Mouse (Mus musculus): ENCODE measurements around the gene Vps54. TPM values are rescaled to one million over a fixed set of nuclear protein-coding genes. Genes with fewer than 3 reads are reported as not detected.
"Not testable (repeated sequence)": the region's sequence is repeated elsewhere in the genome, so short reads cannot be mapped to it uniquely, and the experiment has no call there.

The Vps54 gene
- 10 to 100 TPM; 28.2 to 30.8 TPM for total RNA-seq (2021)
- long read RNA-seq, experiment 1, full-length matches to known transcripts: 32 of 44 reads
- long read RNA-seq, experiment 1, partial matches to known transcripts: 2 of 44 reads
- long read RNA-seq, experiment 1, other reads (novel, unspliced or antisense): 10 of 44 reads
- long read RNA-seq, experiment 2, full-length matches to known transcripts: 14 of 22 reads
- long read RNA-seq, experiment 2, partial matches to known transcripts: 4 of 22 reads
- long read RNA-seq, experiment 2, other reads (novel, unspliced or antisense): 4 of 22 reads

DNA sequence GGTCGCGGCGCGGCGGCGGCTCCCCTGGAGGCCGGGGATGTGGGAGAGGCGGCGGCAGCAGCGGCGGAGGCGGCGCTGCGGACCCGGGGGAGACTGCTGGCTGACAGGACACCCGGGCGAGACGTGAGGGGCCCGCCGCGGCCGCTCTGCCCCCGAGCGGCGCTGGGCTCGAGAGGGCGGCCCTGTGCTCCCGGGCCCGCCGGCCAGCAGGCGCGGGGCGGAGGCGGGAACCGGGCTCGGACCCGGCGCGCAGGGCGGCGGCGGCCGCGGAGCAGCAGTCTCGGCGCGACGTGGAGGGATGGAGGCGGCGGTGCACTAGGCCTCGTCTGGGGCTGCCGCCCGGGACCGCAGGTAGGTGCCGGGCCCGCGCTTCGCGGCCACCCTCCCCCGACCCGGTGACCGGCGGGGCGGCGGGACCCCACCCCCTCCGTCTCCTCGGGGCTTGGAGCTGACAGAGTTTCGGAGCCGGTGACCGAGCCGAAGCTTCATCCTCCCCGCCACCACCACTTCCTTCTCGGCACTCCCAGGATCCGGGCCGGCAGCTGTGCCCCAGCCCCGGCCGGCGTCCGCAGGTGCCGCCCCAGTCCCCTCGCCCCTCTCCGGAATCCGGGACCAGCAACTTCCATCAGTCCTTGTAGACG lies at the start of gene Vps54:
TSS of gene Vps54 (plus strand) at position 261 of the 641 bp plus-strand sequence.
- DNase-seq (ENCODE audit: low spot score in 2 of 2): peak; percentile 24 to 51

DNA sequence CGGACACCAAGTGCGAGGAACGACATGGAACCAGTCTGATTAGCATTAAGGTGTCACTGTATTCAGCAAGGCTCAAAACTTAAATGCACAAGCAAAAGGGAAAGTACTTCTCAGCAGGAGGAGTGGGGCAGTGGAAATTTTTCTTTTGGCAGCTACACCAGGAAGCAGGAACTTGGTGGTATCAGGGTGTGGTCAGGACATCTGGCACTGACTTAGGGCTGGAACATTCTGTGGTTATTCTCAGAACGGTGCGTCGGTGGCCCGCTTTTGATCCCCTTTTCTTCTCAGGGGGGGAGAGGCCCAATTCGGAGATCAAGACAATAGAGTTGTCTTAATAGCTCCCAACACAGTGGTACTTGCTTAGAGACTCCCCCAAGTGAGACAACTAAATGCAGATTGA lies 47.3 kb upstream of the Vps54 start:
- not testable (repeated sequence) for DNase-seq (ENCODE audit: low spot score in 2 of 2)

DNA sequence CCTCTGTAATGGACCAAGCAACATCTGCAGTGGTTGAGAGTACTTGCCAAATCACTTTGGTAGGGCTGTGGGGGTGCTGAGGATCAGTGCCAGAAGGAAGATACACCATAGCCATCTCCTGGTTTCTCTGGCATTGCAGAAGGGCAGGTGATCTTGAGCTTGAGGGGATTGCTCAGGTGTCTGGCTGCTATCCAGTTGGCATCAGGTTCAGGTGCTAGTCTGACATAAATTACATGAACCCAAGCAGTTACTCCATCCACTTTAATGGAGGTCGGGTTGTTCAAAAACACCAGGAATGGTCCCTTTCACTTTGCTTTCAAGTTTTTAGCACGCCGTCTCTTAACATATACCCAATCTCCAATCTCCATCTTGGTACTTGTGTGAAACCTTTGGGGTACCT lies 44.2 kb upstream of the Vps54 start:
- DNase-seq (ENCODE audit: low spot score in 2 of 2): no peak

DNA sequence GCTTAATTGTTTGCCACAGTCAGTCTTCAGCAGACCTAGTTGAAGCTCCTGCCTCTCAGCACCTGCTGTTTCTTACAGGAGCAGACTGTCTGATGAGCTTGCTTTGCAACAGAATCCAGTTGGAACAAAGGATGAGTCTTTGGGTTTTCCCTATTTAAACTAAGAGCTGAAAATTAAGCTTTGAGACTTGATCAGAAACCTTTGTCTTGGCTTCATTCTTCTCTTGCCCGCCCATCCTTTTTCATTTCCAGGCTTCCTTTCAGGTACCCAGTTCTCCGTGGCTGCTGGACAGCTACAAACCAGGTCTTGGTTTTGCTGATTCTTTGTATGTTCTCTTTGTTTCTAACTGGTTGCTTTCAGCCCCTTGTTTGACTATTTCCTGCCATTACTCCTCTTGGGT lies 30.0 kb upstream of the Vps54 start:
- DNase-seq (ENCODE audit: low spot score in 2 of 2): no peak

DNA sequence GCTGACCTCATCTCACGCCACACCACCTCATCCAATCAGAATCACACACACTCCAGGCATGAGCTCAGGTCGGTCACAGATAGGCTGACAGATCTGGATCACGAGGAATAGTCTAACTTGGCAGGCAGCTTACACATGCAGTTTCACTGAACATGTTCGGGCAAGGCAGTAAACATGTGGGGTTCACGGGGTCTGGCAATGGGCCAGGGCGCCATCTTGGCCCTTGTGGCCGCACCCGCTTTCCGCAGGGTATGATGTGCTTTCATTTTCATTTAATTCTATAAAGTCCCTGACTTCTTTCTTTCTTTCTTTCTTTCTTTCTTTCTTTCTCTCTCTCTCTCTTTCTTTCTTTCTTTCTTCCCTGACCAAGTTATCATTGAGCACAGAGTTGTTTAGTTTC lies 29.4 kb upstream of the Vps54 start:
- not testable (repeated sequence) for DNase-seq (ENCODE audit: low spot score in 2 of 2)

DNA sequence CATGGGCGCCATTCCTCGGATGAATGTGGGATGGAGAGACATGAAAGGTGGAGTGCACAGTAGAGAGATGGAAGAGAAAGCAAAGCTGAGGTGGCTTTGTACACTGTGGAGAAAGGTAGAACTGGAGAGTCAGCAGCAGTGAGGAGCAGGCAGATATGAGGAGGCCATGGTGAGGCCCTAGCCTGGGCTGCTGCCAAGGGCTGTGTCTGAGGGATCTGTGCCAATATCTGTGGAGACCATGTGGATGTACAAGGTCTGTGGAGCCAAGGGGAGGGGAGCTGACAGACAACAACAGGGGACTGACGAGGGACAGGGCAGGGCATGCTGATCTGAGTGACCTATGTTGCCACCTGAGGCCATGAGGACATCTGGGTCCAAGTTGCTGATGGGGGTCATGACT lies 21.7 kb upstream of the Vps54 start:
- no peak for DNase-seq (ENCODE audit: low spot score in 2 of 2)

DNA sequence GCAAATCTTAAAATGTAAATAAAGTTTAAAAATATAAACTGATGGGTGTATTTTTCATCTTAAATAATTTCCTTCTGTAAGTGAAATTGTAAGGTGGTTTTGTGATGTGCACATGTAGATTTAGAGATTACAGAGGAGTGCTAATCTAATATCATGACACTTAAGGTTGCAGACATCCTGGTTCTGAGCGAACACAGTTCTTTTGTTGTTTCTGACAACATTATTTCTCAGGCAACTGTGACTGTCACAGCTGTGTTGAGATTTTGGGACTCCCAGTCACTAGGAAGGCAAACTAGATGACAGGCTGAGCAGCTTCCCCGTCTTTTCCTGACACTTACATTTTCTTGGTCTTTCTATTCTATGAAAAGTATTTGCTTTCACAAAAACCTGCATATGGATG lies 19.8 kb upstream of the Vps54 start:
- DNase-seq (ENCODE audit: low spot score in 2 of 2): no peak

DNA sequence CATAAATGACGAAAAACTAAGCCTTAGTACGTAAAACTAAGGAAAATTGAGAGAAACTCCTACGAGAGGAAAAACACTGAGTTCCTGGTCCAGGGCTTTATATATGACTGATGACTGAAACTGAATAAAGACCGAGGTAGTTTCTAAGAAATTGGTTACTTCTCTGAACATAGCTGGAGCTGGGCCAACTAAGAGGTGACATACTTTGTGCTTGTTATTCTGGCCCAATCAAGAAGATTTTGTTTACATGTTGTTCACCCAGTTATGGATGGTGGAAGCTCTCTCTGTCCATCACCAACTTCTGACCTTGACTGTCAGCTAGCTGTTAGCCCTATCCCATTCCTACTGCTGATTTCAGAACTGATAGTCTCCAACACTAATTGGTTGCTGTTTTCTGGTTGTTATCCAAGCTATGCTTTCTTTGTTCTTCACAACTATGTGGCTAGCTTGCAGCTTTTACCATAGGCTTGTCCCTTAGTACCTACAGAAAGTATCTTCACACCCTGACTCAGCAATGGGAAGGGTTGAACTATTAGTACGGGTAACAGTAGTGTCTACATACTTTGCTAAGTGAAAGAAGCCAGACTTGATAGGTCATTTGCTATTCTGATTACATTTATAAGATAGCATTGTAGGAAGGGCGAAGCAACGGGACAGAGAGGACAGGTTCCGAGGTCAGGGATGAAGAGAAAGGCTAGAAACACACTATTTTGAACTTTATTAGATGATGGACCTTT lies 19.1 kb upstream of the Vps54 start:
- DNase-seq (ENCODE audit: low spot score in 2 of 2): no peak

DNA sequence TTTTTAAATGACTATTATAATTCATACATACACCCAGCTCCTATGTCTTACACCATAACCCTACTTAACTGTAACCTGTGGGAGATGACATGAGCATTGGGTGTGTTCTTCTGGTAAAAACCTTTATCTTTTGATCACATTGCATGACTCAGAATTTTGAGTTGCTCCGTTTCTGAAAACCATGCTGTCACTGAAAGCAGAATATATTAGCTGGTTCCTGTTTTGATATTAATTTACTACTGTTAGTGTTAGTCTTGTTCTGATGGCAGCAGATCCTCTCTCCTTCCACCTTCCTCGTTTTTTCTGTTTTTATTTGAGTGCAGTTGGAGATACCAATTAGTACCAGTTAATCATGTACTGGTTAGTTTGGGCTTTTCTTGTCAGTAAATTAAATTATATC lies 18.3 kb upstream of the Vps54 start:
- DNase-seq (ENCODE audit: low spot score in 2 of 2): no peak

DNA sequence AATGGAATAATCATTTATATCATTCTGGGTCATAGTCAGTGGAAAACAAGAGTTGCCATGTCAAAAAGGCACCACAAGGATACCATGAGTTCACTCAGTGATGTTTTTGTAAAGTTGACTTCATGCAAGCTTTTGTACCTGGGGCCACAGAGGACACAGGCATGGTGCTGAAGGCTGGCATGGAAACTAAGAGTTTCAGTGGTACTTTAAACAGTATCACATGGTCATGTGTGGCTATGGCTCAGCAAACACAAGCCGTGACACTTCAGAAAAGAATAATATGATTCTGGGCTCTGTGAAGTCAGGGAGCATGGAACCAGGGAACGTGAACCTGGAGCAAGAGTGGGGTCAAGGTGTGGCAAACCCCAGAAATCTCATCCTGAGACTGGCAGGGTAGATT lies 17.7 kb upstream of the Vps54 start:
- no peak for DNase-seq (ENCODE audit: low spot score in 2 of 2)

DNA sequence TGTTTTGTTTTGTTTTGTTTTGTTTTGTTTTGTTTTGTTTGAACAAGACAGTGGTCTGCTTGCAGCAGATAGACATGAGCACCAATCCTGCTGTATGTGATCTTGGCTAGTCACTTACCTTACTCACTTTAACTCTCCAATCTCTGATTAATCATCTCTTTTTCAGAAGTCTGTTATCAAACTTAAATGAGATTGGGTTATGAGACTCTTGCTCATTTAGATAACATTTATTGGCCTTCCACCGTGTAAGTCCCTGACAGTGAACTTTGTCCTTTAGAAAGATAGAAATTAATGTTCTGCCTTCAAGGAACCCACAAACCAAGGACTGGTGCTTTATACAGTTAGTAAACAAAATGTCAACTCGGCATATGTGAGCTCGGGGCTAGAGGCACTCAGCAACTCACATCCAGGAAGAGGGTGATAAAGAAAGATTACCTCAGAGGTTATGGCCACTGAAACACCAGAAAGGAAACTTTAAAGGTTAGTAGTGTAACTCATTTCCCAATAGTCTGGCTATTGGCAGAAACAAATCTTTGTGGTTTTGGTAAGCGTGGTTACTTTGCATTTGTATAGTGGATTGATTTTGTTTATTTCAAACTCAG lies 16.4 kb upstream of the Vps54 start:
- DNase-seq (ENCODE audit: low spot score in 2 of 2): no peak

DNA sequence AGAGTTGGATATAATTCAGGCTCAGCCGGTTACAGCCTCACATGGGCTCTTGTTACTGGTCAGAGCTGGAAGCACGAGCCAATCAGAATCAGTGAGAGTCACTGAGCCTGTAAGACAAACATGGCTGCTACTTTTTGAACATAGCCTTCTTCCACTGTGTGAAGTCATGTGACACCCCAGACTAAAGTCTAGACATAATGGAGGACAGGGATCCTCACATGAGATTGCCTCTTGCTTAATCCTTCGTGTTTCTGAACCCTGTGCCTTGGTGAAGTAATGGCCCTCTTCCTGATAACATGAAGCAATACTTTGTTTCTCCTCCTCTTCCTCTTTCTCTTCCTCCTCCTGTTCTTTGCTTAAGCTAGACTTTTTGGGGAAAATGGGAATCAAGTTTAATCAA lies 15.5 kb upstream of the Vps54 start:
- DNase-seq (ENCODE audit: low spot score in 2 of 2): no peak

DNA sequence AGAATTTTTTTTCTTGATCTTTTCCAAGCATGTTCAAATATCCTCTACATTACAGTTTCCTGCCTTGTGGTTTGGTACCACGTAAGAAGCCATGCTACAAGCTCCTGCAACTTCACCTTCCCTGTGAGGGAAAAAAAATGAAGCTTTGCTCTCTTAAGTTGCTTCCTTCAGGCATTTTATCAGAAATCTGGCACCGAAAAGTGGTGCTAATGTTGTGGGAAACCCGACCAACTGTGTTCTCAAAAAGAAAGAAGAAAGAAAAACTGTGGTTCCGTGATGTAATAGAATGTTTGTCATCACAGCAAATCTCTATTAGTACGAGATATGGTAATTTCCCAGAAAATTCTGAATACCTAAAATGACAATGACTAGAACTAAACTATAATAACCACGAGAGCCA lies 15.0 kb upstream of the Vps54 start:
- no peak for DNase-seq (ENCODE audit: low spot score in 2 of 2)

DNA sequence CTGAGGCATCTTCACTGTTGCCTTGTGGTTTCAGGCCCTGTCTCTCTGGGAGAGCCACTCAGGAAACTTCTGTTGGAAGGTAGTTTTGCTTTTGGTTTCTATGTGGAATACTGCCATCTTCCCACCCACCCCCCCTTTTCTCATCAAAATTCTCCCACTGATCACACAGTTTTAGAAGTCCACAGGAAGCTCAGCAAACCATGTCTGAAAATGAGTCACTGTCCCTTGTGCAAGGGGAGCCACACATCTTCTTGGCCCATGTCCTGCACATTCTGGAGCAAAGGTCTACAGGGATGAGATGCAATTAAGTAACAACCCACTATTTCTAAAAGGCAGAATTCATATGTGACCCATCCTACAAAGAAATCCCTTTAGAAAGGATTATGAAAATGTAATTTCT lies 14.6 kb upstream of the Vps54 start:
- DNase-seq (ENCODE audit: low spot score in 2 of 2): no peak

DNA sequence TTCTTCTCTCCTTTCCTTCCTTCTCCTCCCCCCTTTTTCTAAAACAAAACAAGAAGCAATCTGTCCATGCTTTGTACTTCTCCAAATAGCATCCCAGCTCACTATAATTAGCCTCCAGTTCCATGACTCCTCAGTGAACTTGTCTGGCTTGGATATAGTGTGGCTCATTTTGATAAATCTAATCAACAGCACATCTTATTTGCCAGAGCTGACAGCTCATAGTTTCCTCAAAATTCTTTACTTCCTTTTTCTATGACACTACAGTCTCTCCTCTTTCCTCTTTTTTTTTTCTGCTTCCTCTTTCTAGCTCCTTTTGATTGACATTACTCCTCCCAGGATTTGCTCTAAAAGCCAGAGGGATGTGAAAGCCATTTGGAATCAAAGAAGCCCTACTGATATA lies 14.1 kb upstream of the Vps54 start:
- DNase-seq (ENCODE audit: low spot score in 2 of 2): no peak

DNA sequence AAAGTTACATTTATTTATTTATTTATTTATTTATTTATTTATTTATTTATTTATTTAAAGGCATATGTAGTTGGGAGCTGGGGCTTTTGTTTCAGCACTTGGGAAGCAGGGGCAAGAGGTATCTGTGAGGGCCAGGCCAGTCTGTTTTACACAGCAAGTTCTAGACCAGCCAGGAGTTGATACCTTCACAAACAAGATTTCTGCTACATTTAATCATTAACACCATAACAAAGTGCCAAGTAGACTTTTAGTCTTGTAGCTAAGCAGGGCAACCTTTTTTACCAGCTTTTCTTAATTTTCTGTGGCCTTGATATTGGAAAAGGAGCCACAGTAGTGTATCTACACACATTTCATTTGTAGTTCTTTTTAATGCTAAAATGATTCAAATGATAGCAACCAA lies 3.7 kb upstream of the Vps54 start:
- DNase-seq (ENCODE audit: low spot score in 2 of 2): no peak

DNA sequence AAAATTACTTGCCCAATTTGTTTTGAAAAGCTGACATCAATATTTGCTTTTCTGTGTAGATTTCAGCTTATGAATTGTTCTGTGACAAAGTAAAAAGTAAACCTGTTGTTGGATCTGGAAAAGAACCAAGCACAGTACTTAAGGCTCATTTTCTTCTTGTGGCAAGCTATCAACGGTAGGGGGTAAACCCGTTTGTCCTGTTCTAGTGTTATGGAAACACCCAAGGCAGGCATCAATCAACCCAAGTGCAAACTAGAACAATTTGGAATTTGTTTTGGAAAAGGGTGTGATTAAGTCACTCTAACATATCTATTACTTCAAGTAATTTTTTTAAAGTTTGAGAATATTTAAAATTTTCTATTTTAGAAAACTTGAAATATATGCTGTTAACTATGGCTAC lies 3.3 kb upstream of the Vps54 start:
- DNase-seq (ENCODE audit: low spot score in 2 of 2): no peak

DNA sequence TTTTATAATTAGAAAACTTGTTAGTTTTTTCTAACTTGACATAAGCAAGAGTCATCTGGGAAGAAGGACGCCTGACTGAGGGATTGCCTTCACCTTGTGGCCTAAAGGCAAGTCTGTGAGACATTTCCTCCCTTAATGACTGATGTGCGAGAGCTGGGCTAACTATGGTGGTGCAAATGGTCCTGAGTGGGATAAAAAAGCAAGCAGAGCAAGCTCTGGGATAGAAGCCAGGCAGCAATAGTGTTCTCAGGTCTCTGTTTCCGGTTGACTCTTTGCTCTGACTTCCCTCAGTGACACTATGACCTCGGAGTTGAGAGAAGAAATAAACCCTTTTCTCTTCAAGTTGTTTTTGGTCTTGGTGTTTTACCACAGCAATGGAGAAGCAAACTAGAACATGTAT lies 2.1 kb upstream of the Vps54 start:
- no peak for DNase-seq (ENCODE audit: low spot score in 2 of 2)

DNA sequence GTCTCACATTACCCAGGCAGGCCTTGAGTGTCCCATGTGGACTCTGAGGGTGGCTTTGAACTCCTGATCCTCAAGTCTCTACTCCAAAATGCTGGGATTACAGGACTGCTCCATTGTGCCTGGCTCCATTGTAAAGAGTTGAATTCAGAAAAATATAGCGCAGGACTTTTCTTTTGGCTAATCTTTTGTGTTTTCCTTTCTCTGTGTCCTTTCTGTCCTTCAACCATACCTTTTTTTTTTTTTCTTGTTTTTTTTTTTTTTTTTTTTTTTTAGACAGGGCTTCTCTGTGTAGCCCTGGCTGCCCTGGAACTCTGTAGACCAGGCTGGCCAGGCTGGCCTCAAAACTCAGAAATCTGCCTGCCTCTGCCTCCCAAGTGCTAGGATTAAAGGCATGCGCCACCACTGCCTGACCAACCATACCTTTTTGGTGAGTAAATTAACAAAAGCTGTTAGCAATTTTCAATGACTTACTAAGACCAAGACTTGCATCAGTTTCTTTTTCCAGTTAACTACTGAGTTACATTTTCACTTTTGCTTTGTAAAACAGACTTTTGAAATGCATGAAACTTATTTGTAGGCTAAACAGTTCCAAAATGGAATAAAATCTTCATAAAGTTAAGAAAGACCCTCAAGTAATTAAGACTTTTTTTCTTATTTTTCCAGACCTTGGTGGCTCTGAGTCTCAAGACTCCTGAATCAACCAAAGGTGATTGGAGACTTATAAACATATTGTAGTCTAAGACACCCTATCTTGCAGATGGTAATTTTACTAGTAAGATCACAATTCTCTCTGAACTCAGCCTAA lies 1.4 kb upstream of the Vps54 start:
- DNase-seq (ENCODE audit: low spot score in 2 of 2): no peak

DNA sequence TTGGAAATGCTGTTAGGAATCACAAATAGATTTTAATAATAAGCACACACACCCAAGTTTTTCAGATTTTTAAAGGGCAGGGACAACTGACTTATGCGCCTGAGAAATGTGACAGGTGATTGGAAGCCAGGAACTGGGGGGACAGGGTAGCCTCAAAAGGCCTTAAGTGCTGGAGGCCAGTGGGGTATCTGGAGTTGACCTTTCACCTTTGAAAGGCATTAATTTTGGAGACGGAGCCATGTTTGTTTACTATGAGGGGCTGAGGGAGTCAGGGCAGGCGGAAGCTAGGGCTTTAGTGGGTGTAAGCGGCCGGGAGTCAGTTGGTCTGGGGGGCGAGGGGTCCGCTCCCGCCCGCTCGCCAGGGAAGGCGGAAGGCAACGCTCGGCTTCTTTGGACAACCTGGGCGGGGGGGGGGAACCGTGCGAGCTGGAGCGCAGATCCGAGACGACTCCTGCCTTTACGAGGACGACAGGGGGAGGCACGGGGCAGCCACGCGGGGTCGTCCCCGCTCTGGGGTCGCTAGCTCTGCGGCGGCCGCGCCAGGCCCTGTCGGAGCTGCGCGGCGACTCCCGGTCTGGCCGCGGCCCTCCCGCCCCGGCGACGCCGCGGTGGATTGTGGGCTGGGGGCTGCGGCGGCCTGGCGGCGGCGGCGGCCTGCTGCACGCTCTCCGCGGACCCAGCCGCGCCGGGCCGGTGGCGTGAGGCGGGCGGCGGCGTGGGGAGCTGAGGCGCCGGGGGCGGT lies 631 bp upstream of the Vps54 start:
- DNase-seq (ENCODE audit: low spot score in 2 of 2): peak in 1 of 2 experiments; percentile 13

Data from left cerebral cortex, adult 18-20 months (tissue).